Mouse (Mus musculus) hindbrain, embryonic 12.5 days (tissue): Measurements from ENCODE around the gene Mrpl39. TPM values are rescaled to one million over a fixed set of nuclear protein-coding genes. Genes with fewer than 3 reads are reported as not detected.

Experiments used
- ATAC-seq: fragments of 200-750 bp; cut with Nextera tagmentation; 2 replicates; pipeline ENCODE4 v1.8.0; 2017; ENCODE audit warnings: moderate TSS enrichment; ENCODE audit not compliant: low FRiP score
- H3K27ac ChIP-seq: fragments of 300-500 bp; sonication (generic); 2 replicates; pipeline ENCODE4 v1.5.1; 2016; ENCODE audit warnings: mild to moderate bottlenecking
- H3K27me3 ChIP-seq: fragments of 300-500 bp; sonication (generic); 2 replicates; pipeline ENCODE4 v1.6.1; 2016; ENCODE audit warnings: mild to moderate bottlenecking
- H3K36me3 ChIP-seq: fragments of 300-500 bp; sonication (generic); 2 replicates; pipeline ENCODE4 v1.6.1; 2016; ENCODE audit warnings: mild to moderate bottlenecking
- H3K4me1 ChIP-seq: fragments of 300-500 bp; sonication (generic); 2 replicates; pipeline ENCODE4 v1.6.1; 2016
- H3K4me2 ChIP-seq: fragments of 300-500 bp; sonication (generic); replicated peaks from 2 replicates; pipeline ENCODE4 v1.6.1; 2016; ENCODE audit warnings: mild to moderate bottlenecking
- H3K4me3 ChIP-seq: fragments of 300-500 bp; sonication (generic); 2 replicates; pipeline ENCODE4 v1.5.1; 2016; ENCODE audit warnings: mild to moderate bottlenecking
- H3K9ac ChIP-seq: fragments of 300-500 bp; sonication (generic); 2 replicates; pipeline ENCODE4 v1.6.1; 2016; ENCODE audit warnings: mild to moderate bottlenecking, moderate library complexity
- H3K9me3 ChIP-seq: fragments of 300-500 bp; sonication (generic); replicated peaks from 2 replicates; pipeline ENCODE4 v1.6.1; 2016; ENCODE audit warnings: mild to moderate bottlenecking
- WGBS: fragments of 180-500 bp; shearing (Covaris S2); methylation state at CpG from one replicate; pipeline ENCODE4 v1.1.7; 2016; 5-methylcytosine and 5-hydroxymethylcytosine counted together
- polyA plus RNA-seq: library from polyadenylated mRNA; unstranded; fragments of >200 nt; fragmentation: Nextera tagmentation; extraction: Ambion mirVana; gene quantifications from 2 replicates; pipeline ENCODE4 v1.2.1, GENCODE M21; 2016

Mrpl39 gene
- polyA plus RNA-seq, 1 experiment from 2014 or later: 42.7 TPM

- H3K4me1 ChIP-seq: peaks cover 4% of the 10 kb centered on the region; the same call in 1 of the 2 replicates
- no peak overlapping the region for H3K4me3 ChIP-seq
- 77% methylated on average over 8 of the region's 8 CpGs for WGBS
- no peak for ATAC-seq
- no peaks in the 10 kb centered on the region for H3K36me3 ChIP-seq
- H3K27ac ChIP-seq: no peak overlapping the region
- peaks cover 26% of the 10 kb centered on the region for H3K27me3 ChIP-seq
- no peak overlapping the region for H3K4me2 ChIP-seq
- no peaks in the 10 kb centered on the region for H3K9me3 ChIP-seq
- H3K9ac ChIP-seq: no peak overlapping the region
Observed at GRCm38 (mm10) chr16:84704661-84705240, 30.8 kb downstream of the Mrpl39 start.

- H3K9ac ChIP-seq: no peak overlapping the region
- no peak for ATAC-seq
- H3K27ac ChIP-seq: no peak overlapping the region
- peaks cover 4% of the 10 kb centered on the region; the same call in 1 of the 2 replicates for H3K4me1 ChIP-seq
- WGBS: 71% methylated on average over 13 of the region's 13 CpGs
- H3K4me3 ChIP-seq: peak overlapping the region; percentile 60
- no peaks in the 10 kb centered on the region for H3K9me3 ChIP-seq
- H3K4me2 ChIP-seq: peak overlapping the region; percentile 97
- no peaks in the 10 kb centered on the region for H3K36me3 ChIP-seq
- peaks cover 26% of the 10 kb centered on the region for H3K27me3 ChIP-seq
Observed at GRCm38 (mm10) chr16:84703769-84704660, 31.5 kb downstream of the Mrpl39 start.

- Histone ChIP-seq H3K27ac (no peak overlapping the region), H3K27me3 (peaks cover 26% of the 10 kb centered on the region), H3K4me2 (peak overlapping the region; percentile 97), H3K4me1 (peaks cover 4% of the 10 kb centered on the region; the same call in 1 of the 2 replicates), H3K9me3 (no peaks in the 10 kb centered on the region), H3K36me3 (no peaks in the 10 kb centered on the region), H3K9ac (peak overlapping the region; percentile 67), H3K4me3 (peak overlapping the region; percentile 60)
- WGBS: under 1% methylated on average over 55 of the region's 55 CpGs
- ATAC-seq: peak; percentile 86
Observed at GRCm38 (mm10) chr16:84703129-84703768, 32.3 kb downstream of the Mrpl39 start.

GRCm38 (mm10) chr16:84702230-84703128, 33.1 kb downstream of the Mrpl39 start:
- WGBS: 12% methylated on average over 39 of the region's 39 CpGs

GRCm38 (mm10) chr16:84701041-84701440, 34.5 kb downstream of the Mrpl39 start:
- Histone ChIP-seq H3K27me3 (peaks cover 26% of the 10 kb centered on the region), H3K4me1 (peaks cover 4% of the 10 kb centered on the region; the same call in 1 of the 2 replicates), H3K9ac (no peak overlapping the region), H3K4me3 (no peak overlapping the region), H3K36me3 (no peaks in the 10 kb centered on the region), H3K4me2 (no peak overlapping the region), H3K9me3 (no peaks in the 10 kb centered on the region), H3K27ac (no peak overlapping the region)
- ATAC-seq: no peak
- WGBS: 87% methylated on average over 5 of the region's 5 CpGs

More at GRCm38 (mm10) chr16:84702230-84703128, 33.1 kb downstream of the Mrpl39 start:
- Histone ChIP-seq H3K4me3 (peak overlapping the region; percentile 60), H3K27ac (no peak overlapping the region), H3K36me3 (no peaks in the 10 kb centered on the region), H3K9ac (peak overlapping the region; percentile 51; the same call in 1 of the 2 replicates), H3K27me3 (peaks cover 26% of the 10 kb centered on the region), H3K4me1 (peaks cover 4% of the 10 kb centered on the region; the same call in 1 of the 2 replicates), H3K9me3 (no peaks in the 10 kb centered on the region), H3K4me2 (peak overlapping the region; percentile 97)
- peak; percentile 57 for ATAC-seq

- no peak overlapping the region for H3K4me3 ChIP-seq
- ATAC-seq: no peak
- H3K4me1 ChIP-seq: peaks cover 4% of the 10 kb centered on the region; the same call in 1 of the 2 replicates
- 73% methylated on average over 6 of the region's 6 CpGs for WGBS
- H3K36me3 ChIP-seq: no peaks in the 10 kb centered on the region
- H3K27me3 ChIP-seq: peaks cover 15% of the 10 kb centered on the region
- H3K9ac ChIP-seq: no peak overlapping the region
- no peak overlapping the region for H3K4me2 ChIP-seq
- no peaks in the 10 kb centered on the region for H3K9me3 ChIP-seq
- H3K27ac ChIP-seq: no peak overlapping the region
Observed at GRCm38 (mm10) chr16:84698708-84699107, 36.8 kb downstream of the Mrpl39 start.

GRCm38 (mm10) chr16:84696178-84696577, 39.4 kb downstream of the Mrpl39 start:
- Histone ChIP-seq H3K9me3 (no peaks in the 10 kb centered on the region), H3K9ac (no peak overlapping the region), H3K27me3 (no peaks in the 10 kb centered on the region), H3K27ac (no peak overlapping the region), H3K4me3 (no peak overlapping the region), H3K4me1 (no peaks in the 10 kb centered on the region), H3K4me2 (no peak overlapping the region), H3K36me3 (no peaks in the 10 kb centered on the region)
- WGBS: 81% methylated on average over 11 of the region's 11 CpGs
- ATAC-seq: no peak

- H3K27ac ChIP-seq: no peak overlapping the region
- no peak overlapping the region for H3K4me2 ChIP-seq
- no peak for ATAC-seq
- H3K4me1 ChIP-seq: no peaks in the 10 kb centered on the region
- H3K36me3 ChIP-seq: no peaks in the 10 kb centered on the region
- H3K9ac ChIP-seq: no peak overlapping the region
- no peaks in the 10 kb centered on the region for H3K27me3 ChIP-seq
- no peaks in the 10 kb centered on the region for H3K9me3 ChIP-seq
- H3K4me3 ChIP-seq: no peak overlapping the region
- WGBS: 69% methylated on average over 4 of the region's 4 CpGs
Observed at GRCm38 (mm10) chr16:84681991-84682390, 53.6 kb downstream of the Mrpl39 start.

GRCm38 (mm10) chr16:84680760-84681159, 54.8 kb downstream of the Mrpl39 start:
- Histone ChIP-seq H3K36me3 (no peaks in the 10 kb centered on the region), H3K4me3 (no peak overlapping the region), H3K27ac (no peak overlapping the region), H3K27me3 (no peaks in the 10 kb centered on the region), H3K9me3 (no peaks in the 10 kb centered on the region), H3K9ac (no peak overlapping the region), H3K4me1 (no peaks in the 10 kb centered on the region), H3K4me2 (no peak overlapping the region)
- 81% methylated on average over 5 of the region's 5 CpGs for WGBS
- ATAC-seq: no peak

GRCm38 (mm10) chr16:84677292-84677691, 58.2 kb downstream of the Mrpl39 start:
- no peaks in the 10 kb centered on the region for H3K9me3 ChIP-seq
- no peak overlapping the region for H3K4me2 ChIP-seq
- H3K36me3 ChIP-seq: no peaks in the 10 kb centered on the region
- WGBS: 84% methylated on average over 3 of the region's 3 CpGs
- no peak overlapping the region for H3K4me3 ChIP-seq
- no peak for ATAC-seq
- H3K4me1 ChIP-seq: no peaks in the 10 kb centered on the region
- H3K27ac ChIP-seq: no peak overlapping the region
- no peaks in the 10 kb centered on the region for H3K27me3 ChIP-seq
- no peak overlapping the region for H3K9ac ChIP-seq
